Mouse (Mus musculus) ES-Bruce4 (cell line): ENCODE data around the gene Abca6. TPM values are rescaled to one million over a fixed set of nuclear protein-coding genes. Genes with fewer than 3 reads are reported as not detected.

Experiments
- H3K27ac ChIP-seq: 2 replicates; pipeline ENCODE4 v1.5.1; 2012; ENCODE audit warnings: low read length, inconsistent platforms; ENCODE audit not compliant: insufficient read depth
- H3K27me3 ChIP-seq: 2 replicates; pipeline ENCODE4 v1.6.1; 2012; ENCODE audit warnings: mild to moderate bottlenecking, low read length, inconsistent platforms; ENCODE audit not compliant: control insufficient read depth, poor library complexity, insufficient read depth, severe bottlenecking
- H3K36me3 ChIP-seq: 2 replicates; pipeline ENCODE4 v1.6.1; 2012; ENCODE audit warnings: inconsistent platforms, mild to moderate bottlenecking, low read length, moderate library complexity; ENCODE audit not compliant: control insufficient read depth, poor library complexity, insufficient read depth, severe bottlenecking
- H3K4me1 ChIP-seq: one replicate; pipeline ENCODE4 v1.8.1; 2011; ENCODE audit warnings: low read length; ENCODE audit not compliant: control insufficient read depth, insufficient read depth
- H3K4me3 ChIP-seq: 2 replicates; pipeline ENCODE4 v1.5.1; 2011; ENCODE audit warnings: low read depth, mild to moderate bottlenecking, low read length
- H3K9ac ChIP-seq: 2 replicates; pipeline ENCODE4 v1.6.1; 2012; ENCODE audit warnings: low read depth, mild to moderate bottlenecking, inconsistent platforms; ENCODE audit not compliant: poor library complexity, severe bottlenecking
- H3K9me3 ChIP-seq: replicated peaks from 2 replicates; pipeline ENCODE4 v1.6.1; 2012; ENCODE audit warnings: mild to moderate bottlenecking, low read length, inconsistent platforms; ENCODE audit not compliant: control insufficient read depth, poor library complexity, insufficient read depth, severe bottlenecking
- CTCF ChIP-seq: IDR thresholded peaks from one replicate; pipeline ENCODE4 v1.8.1; 2011; ENCODE audit warnings: low read depth, low read length
- EP300 ChIP-seq: IDR thresholded peaks from 2 replicates; pipeline ENCODE4 v1.6.1; 2011; ENCODE audit warnings: low read depth, low read length; ENCODE audit not compliant: insufficient read depth
- POLR2A ChIP-seq: IDR thresholded peaks from one replicate; pipeline ENCODE4 v1.8.1; 2011; ENCODE audit warnings: low read length; ENCODE audit not compliant: insufficient read depth
- polyA plus RNA-seq: library from polyadenylated mRNA; stranded (reverse); fragments of >200 nt; gene quantifications from 2 replicates; pipeline ENCODE4 v1.2.4, GENCODE M21; 2011; ENCODE audit warnings: low read depth; ENCODE audit not compliant: missing spikeins, insufficient read depth, insufficient read length

The Abca6 gene
- polyA plus RNA-seq, 1 experiment, result not detected

DNA sequence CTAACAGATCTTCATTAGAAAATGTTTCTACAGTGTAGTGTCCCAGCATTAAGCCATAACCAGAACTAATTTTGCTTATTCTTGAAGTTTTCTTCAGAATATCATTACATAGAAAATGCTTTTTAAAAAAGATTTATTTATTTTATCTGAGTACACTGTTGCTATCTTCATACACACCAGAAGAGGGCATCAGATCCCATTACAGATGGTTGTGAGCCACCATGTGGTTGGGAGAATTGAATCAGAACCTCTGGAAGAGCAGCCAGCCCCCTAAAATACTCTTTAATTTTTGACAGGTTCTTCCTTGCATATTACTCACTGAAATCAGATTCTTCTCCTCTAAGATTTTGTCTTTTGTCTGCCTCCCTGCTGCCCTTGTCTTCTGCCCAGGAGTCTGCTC lies 18.6 kb downstream of the Abca6 start:
- Histone ChIP-seq H3K27ac (no peak overlapping the region), H3K27me3 (no peaks in the 10 kb centered on the region), H3K4me1 (no peaks in the 10 kb centered on the region), H3K9ac (no peak overlapping the region), H3K4me3 (no peak overlapping the region), H3K36me3 (no peaks in the 10 kb centered on the region), H3K9me3 (no peaks in the 10 kb centered on the region)
- TF ChIP-seq CTCF (no peak), POLR2A (no peak), EP300 (no peak)

DNA sequence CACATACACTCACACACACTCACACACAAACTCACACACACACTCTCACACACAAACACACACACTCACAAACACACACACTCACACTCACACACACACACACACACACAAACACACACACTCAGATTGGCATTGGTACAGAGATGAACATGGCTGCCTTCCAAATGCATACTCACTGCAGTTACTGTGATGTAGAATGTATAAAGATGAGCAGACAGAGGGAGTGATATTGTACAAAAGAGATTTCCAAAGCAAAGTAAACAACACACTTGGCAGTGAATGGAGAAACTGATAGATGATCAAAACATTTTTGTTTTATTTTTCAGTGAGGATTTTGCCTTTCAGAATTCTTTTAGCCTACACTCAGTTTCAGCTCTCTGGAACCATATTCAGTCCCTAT lies 34.5 kb downstream of the Abca6 start:
- no peaks in the 10 kb centered on the region for H3K4me1 ChIP-seq
- H3K9ac ChIP-seq, result no peak overlapping the region
- no peak overlapping the region for H3K4me3 ChIP-seq
- H3K9me3 ChIP-seq, result no peaks in the 10 kb centered on the region
- H3K27ac ChIP-seq, result no peak overlapping the region
- TF ChIP-seq POLR2A (no peak), EP300 (no peak), CTCF (no peak)
- H3K36me3 ChIP-seq, result no peaks in the 10 kb centered on the region
- H3K27me3 ChIP-seq, result no peaks in the 10 kb centered on the region

DNA sequence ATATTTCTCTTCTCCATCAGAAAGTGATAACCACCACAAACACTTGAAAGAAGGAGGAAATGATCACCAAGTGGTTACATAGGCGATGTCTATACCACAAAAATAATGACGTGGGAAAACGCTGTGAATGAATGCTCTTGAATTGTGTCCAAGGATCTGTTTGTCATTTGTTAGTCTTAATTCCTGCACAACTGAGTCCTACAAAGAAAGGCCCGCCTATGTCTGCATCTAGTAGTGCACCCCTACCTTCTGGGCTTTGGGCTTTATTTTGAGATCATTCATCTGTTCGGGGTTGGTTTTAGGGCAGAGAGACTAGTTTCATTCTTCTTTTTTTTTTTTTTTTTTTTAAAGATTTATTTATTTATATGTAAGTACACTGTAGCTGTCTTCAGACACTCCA lies 47.6 kb downstream of the Abca6 start:
- Histone ChIP-seq H3K27me3 (no peaks in the 10 kb centered on the region), H3K27ac (no peak overlapping the region), H3K9ac (no peak overlapping the region), H3K4me3 (no peak overlapping the region), H3K36me3 (no peaks in the 10 kb centered on the region), H3K4me1 (no peaks in the 10 kb centered on the region), H3K9me3 (no peaks in the 10 kb centered on the region)
- no peak for TF ChIP-seq CTCF
- TF ChIP-seq EP300, result no peak
- TF ChIP-seq POLR2A, result no peak

DNA sequence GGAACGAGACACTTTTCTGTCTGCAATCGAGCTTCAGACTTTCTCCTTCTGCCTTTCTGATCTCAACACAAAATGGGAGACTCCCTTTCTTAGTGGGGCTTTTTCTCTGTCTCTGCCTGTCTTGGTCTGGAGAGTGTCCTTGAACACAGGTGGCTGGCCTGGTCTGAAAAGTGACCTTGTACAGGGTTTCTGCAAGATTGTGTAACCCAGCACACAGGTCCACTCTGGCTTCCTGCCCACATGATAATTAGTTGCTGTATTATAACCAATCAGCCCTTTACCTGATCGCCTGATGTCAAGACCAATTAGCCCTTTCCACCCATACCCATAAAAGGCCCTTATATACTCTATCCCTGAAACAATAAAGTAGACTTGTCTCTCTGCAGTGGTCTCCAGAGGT lies 52.7 kb downstream of the Abca6 start:
- Histone ChIP-seq H3K4me1 (no peaks in the 10 kb centered on the region), H3K27me3 (no peaks in the 10 kb centered on the region), H3K36me3 (no peaks in the 10 kb centered on the region), H3K27ac (no peak overlapping the region), H3K4me3 (no peak overlapping the region), H3K9me3 (no peaks in the 10 kb centered on the region), H3K9ac (no peak overlapping the region)
- TF ChIP-seq POLR2A (no peak), CTCF (no peak), EP300 (no peak)

DNA sequence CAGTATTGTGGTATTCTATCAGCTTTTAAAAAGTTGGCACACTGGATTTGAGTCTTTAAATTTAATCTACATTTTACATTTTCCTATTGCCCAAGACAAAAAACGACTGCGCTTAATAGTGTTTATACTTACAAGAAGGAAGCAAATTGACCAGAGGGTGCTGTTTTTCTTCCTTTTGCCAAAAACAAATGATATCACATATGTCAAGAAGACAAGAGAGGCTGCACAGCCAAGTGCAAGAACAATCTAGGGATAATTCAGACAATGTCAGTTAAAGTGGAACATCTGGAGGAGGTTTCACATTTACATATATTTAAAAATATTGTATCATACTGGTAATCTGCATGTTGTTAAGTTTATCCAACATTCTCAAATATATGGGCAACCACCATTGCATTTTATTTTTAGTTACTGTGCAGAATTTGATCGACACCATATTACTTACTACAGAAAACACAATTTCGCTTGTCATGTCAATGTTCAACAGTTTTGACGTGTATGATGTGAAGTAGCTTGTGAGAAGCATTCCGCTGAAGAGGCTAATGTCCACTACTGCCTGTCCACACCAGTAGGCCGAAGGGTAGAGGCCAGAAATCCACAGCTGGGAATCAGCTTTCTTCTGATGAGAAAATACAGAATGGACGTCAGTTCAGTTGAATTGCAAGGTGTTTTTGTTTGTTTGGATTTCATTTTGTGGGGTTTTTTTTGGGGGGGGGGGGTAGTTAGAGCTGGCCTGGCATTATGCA lies 54.8 kb downstream of the Abca6 start:
- H3K36me3 ChIP-seq, result no peaks in the 10 kb centered on the region
- H3K9ac ChIP-seq, result no peak overlapping the region
- TF ChIP-seq EP300, result no peak
- no peak for TF ChIP-seq POLR2A
- no peak for TF ChIP-seq CTCF
- no peaks in the 10 kb centered on the region for H3K9me3 ChIP-seq
- no peaks in the 10 kb centered on the region for H3K4me1 ChIP-seq
- no peak overlapping the region for H3K27ac ChIP-seq
- H3K27me3 ChIP-seq, result no peaks in the 10 kb centered on the region
- H3K4me3 ChIP-seq, result no peak overlapping the region

DNA sequence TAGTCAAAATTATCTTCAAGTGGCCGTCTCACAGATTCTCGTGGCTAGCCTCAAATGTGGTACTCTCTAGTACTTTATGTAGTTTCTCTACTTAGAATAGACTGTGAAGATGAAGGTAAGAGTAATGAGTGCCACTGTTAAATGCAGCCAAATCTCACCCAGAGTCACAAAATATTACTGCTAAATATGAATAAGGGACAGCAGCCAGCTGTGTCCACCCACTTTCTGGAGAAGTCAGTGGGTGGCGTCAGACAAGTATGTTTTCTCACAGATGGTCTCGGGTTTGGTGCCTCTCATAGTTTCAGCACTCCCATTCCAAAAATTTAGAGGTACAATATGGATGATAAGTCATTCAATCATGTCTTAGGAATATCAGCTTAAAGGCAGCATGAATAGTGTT lies 56.3 kb downstream of the Abca6 start:
- H3K36me3 ChIP-seq, result no peaks in the 10 kb centered on the region
- H3K4me1 ChIP-seq, result no peaks in the 10 kb centered on the region
- no peaks in the 10 kb centered on the region for H3K9me3 ChIP-seq
- TF ChIP-seq EP300 (no peak), POLR2A (no peak), CTCF (no peak)
- no peak overlapping the region for H3K27ac ChIP-seq
- H3K27me3 ChIP-seq, result no peaks in the 10 kb centered on the region
- H3K9ac ChIP-seq, result no peak overlapping the region
- H3K4me3 ChIP-seq, result no peak overlapping the region
